Mouse (Mus musculus) CD4-positive naive resting alpha-beta T cell, adult 57 days (primary cell): Measurements from ENCODE around the gene 3100002H09Rik. TPM values are rescaled to one million over a fixed set of nuclear protein-coding genes. Genes with fewer than 3 reads are reported as not detected.

Experiments
- total RNA-seq: library from RNA; stranded (reverse); gene quantifications from one replicate; pipeline ENCODE4 v1.2.4, GENCODE M21; 2023

Gene 3100002H09Rik
- total RNA-seq = not detected

GRCm38 (mm10) chr4:124610703-124611102 is at the start of gene 3100002H09Rik:
Gene 3100002H09Rik (minus strand): TSS chr4:124610803.

GRCm38 (mm10) chr4:124656518-124656853 is 45.9 kb upstream of the 3100002H09Rik start, which contains the start of gene Pou3f1:
Gene Pou3f1 (plus strand): TSS chr4:124656807.

Other genes with a start within 250 kb of the 3100002H09Rik start
- not detected for gene Pou3f1, start 46.0 kb upstream of the 3100002H09Rik start, total RNA-seq
- gene Utp11, start 82.8 kb upstream of the 3100002H09Rik start, total RNA-seq = 24.5 TPM
- 16.4 TPM for gene Fhl3, start 89.9 kb upstream of the 3100002H09Rik start, total RNA-seq
- 60.7 TPM for gene Sf3a3, start 104.0 kb upstream of the 3100002H09Rik start, total RNA-seq
- gene Inpp5b, start 131.0 kb upstream of the 3100002H09Rik start, total RNA-seq = 101 TPM
- 31.7 TPM for gene Mtf1, start 191.3 kb upstream of the 3100002H09Rik start, total RNA-seq
- 93.8 TPM for gene Yrdc, start 239.9 kb upstream of the 3100002H09Rik start, total RNA-seq
- gene 1110065P20Rik, start 240.4 kb upstream of the 3100002H09Rik start, total RNA-seq = 16.4 TPM